Mouse (Mus musculus): ENCODE measurements at regions not wholly inside any gene's neighbourhood (a gene's known extent, or its start where the extent isn't known, plus 50 kb on each side); places are given as distances from the start of the nearest gene placed in this dataset.

GRCm38 (mm10) chr13:118603474-118603873 is 66.1 kb upstream of the Fgf10 start:
- no peak for DNase-seq (ENCODE audit: low spot score in 2 of 2)

- peak; percentile 8 to 37 for DNase-seq (ENCODE audit: low spot score in 2 of 2)
Observed at GRCm38 (mm10) chr13:118596856-118597255, 72.7 kb upstream of the Fgf10 start.

GRCm38 (mm10) chr13:118596218-118596795 is 73.3 kb upstream of the Fgf10 start:
- no peak for DNase-seq (ENCODE audit: low spot score in 2 of 2)

- no peak for DNase-seq (ENCODE audit: low spot score in 2 of 2)
Observed at GRCm38 (mm10) chr13:118592074-118592473, 77.5 kb upstream of the Fgf10 start.

GRCm38 (mm10) chr13:118572555-118572954 is 97.0 kb upstream of the Fgf10 start:
- no peak for DNase-seq (ENCODE audit: low spot score in 2 of 2)

- DNase-seq (ENCODE audit: low spot score in 2 of 2) = no peak
Observed at GRCm38 (mm10) chr13:118565219-118565833, 104.3 kb upstream of the Fgf10 start.

- no peak for DNase-seq (ENCODE audit: low spot score in 2 of 2)
Observed at GRCm38 (mm10) chr13:118558966-118559365, 110.6 kb upstream of the Fgf10 start.

- DNase-seq (ENCODE audit: low spot score in 2 of 2) = no peak
Observed at GRCm38 (mm10) chr13:118552029-118552428, 117.6 kb upstream of the Fgf10 start.

GRCm38 (mm10) chr13:118538742-118539141 is 130.8 kb upstream of the Fgf10 start:
- no peak for DNase-seq (ENCODE audit: low spot score in 2 of 2)

GRCm38 (mm10) chr13:118513961-118514360 is 126.9 kb upstream of the Mrps30 start:
- DNase-seq (ENCODE audit: low spot score in 2 of 2) = no peak

GRCm38 (mm10) chr13:118506136-118506535 is 119.1 kb upstream of the Mrps30 start:
- no peak for DNase-seq (ENCODE audit: low spot score in 2 of 2)

- no peak for DNase-seq (ENCODE audit: low spot score in 2 of 2)
Observed at GRCm38 (mm10) chr13:118490610-118491009, 103.6 kb upstream of the Mrps30 start.

GRCm38 (mm10) chr13:118483031-118483430 is 96.0 kb upstream of the Mrps30 start:
- no peak for DNase-seq (ENCODE audit: low spot score in 2 of 2)

GRCm38 (mm10) chr13:118480237-118480636 is 93.2 kb upstream of the Mrps30 start:
- no peak for DNase-seq (ENCODE audit: low spot score in 2 of 2)

GRCm38 (mm10) chr13:118478487-118478886 is 91.4 kb upstream of the Mrps30 start:
- no peak for DNase-seq (ENCODE audit: low spot score in 2 of 2)

- DNase-seq (ENCODE audit: low spot score in 2 of 2) = no peak
Observed at GRCm38 (mm10) chr13:118472578-118472977, 85.5 kb upstream of the Mrps30 start.

- no peak for DNase-seq (ENCODE audit: low spot score in 2 of 2)
Observed at GRCm38 (mm10) chr13:118459672-118460384, 72.8 kb upstream of the Mrps30 start.

GRCm38 (mm10) chr13:118448977-118449705 is 62.1 kb upstream of the Mrps30 start:
- no peak for DNase-seq (ENCODE audit: low spot score in 2 of 2)

- DNase-seq (ENCODE audit: low spot score in 2 of 2) = no peak
Observed at GRCm38 (mm10) chr13:118441322-118442064, 54.4 kb upstream of the Mrps30 start.
